Mouse (Mus musculus) midbrain, embryonic 15.5 days (tissue): ENCODE measurements around the gene Kdm5c. TPM values are rescaled to one million over a fixed set of nuclear protein-coding genes. Genes with fewer than 3 reads are reported as not detected.

ENCODE experiments used
- ATAC-seq: fragments of 200-750 bp; cut with Nextera tagmentation; replicated peaks from 2 replicates; pipeline ENCODE4 v1.8.0; 2017; ENCODE audit warnings: moderate TSS enrichment
- H3K27ac ChIP-seq: fragments of 300-500 bp; sonication (generic); 2 replicates; pipeline ENCODE4 v1.5.1; 2015; ENCODE audit warnings: mild to moderate bottlenecking, inconsistent platforms
- H3K27me3 ChIP-seq: fragments of 300-500 bp; sonication (generic); replicated peaks from 2 replicates; pipeline ENCODE4 v1.6.1; 2015; ENCODE audit warnings: inconsistent platforms
- H3K36me3 ChIP-seq: fragments of 300-500 bp; sonication (generic); replicated peaks from 2 replicates; pipeline ENCODE4 v1.6.1; 2015; ENCODE audit warnings: inconsistent platforms
- H3K4me1 ChIP-seq: fragments of 300-500 bp; sonication (generic); 2 replicates; pipeline ENCODE4 v1.6.1; 2015; ENCODE audit warnings: inconsistent platforms
- H3K4me2 ChIP-seq: fragments of 300-500 bp; sonication (generic); 2 replicates; pipeline ENCODE4 v1.6.1; 2015; ENCODE audit warnings: inconsistent platforms, mild to moderate bottlenecking, moderate library complexity
- H3K4me3 ChIP-seq: fragments of 300-500 bp; sonication (generic); 2 replicates; pipeline ENCODE4 v1.5.1; 2015; ENCODE audit warnings: mild to moderate bottlenecking, inconsistent platforms
- H3K9ac ChIP-seq: fragments of 300-500 bp; sonication (generic); 2 replicates; pipeline ENCODE4 v1.6.1; 2015; ENCODE audit warnings: mild to moderate bottlenecking, inconsistent platforms
- H3K9me3 ChIP-seq: fragments of 300-500 bp; sonication (generic); 2 replicates; pipeline ENCODE4 v1.6.1; 2016; ENCODE audit warnings: inconsistent platforms
- WGBS: fragments of 180-500 bp; shearing (Covaris S2); methylation state at CpG from one replicate; pipeline ENCODE4 v1.1.7; 2015; ENCODE audit warnings: mixed read lengths; 5-methylcytosine and 5-hydroxymethylcytosine counted together
- polyA plus RNA-seq: library from polyadenylated mRNA; unstranded; fragments of >200 nt; fragmentation: Nextera tagmentation; extraction: Ambion mirVana; gene quantifications from 2 replicates; pipeline ENCODE4 v1.2.1, GENCODE M21; 2015

Kdm5c gene
- polyA plus RNA-seq, 1 experiment from 2014 or later: 38.6 TPM

GRCm38 (mm10) chrX:152307942-152308341, 75.1 kb downstream of the Kdm5c start:
- H3K9ac ChIP-seq: no peak overlapping the region
- no peak for ATAC-seq
- H3K9me3 ChIP-seq: no peaks in the 10 kb centered on the region
- 59% methylated on average over 2 of the region's 2 CpGs for WGBS
- no peak overlapping the region for H3K4me3 ChIP-seq
- no peak overlapping the region for H3K4me2 ChIP-seq
- peaks cover 8% of the 10 kb centered on the region; the same call in 1 of the 2 replicates for H3K27me3 ChIP-seq
- H3K27ac ChIP-seq: no peak overlapping the region
- no peaks in the 10 kb centered on the region for H3K4me1 ChIP-seq
- no peaks in the 10 kb centered on the region for H3K36me3 ChIP-seq

GRCm38 (mm10) chrX:152320535-152320934, 87.7 kb downstream of the Kdm5c start:
- Histone ChIP-seq H3K27ac (no peak overlapping the region), H3K9ac (no peak overlapping the region), H3K4me1 (no peaks in the 10 kb centered on the region), H3K9me3 (no peaks in the 10 kb centered on the region), H3K27me3 (peaks cover 10% of the 10 kb centered on the region), H3K4me2 (no peak overlapping the region), H3K36me3 (no peaks in the 10 kb centered on the region), H3K4me3 (no peak overlapping the region)
- no peak for ATAC-seq
- 85% methylated on average over 4 of the region's 4 CpGs for WGBS

- Histone ChIP-seq H3K4me1 (peaks cover 7% of the 10 kb centered on the region; the same call in 1 of the 2 replicates), H3K27me3 (peaks cover 10% of the 10 kb centered on the region), H3K4me3 (no peak overlapping the region), H3K9me3 (no peaks in the 10 kb centered on the region), H3K27ac (no peak overlapping the region), H3K9ac (no peak overlapping the region), H3K36me3 (no peaks in the 10 kb centered on the region), H3K4me2 (no peak overlapping the region)
- no peak for ATAC-seq
- 46% methylated on average over 2 of the region's 2 CpGs for WGBS
Observed at GRCm38 (mm10) chrX:152322776-152323175, 90.0 kb downstream of the Kdm5c start.

- H3K4me2 ChIP-seq: no peak overlapping the region
- no peaks in the 10 kb centered on the region for H3K9me3 ChIP-seq
- H3K27me3 ChIP-seq: peaks cover 14% of the 10 kb centered on the region
- no peak overlapping the region for H3K27ac ChIP-seq
- H3K9ac ChIP-seq: no peak overlapping the region
- H3K4me3 ChIP-seq: no peak overlapping the region
- peaks cover 7% of the 10 kb centered on the region; the same call in 1 of the 2 replicates for H3K4me1 ChIP-seq
- 100% methylated on average over 1 of the region's 1 CpGs for whole genome bisulfite sequencing
- H3K36me3 ChIP-seq: no peaks in the 10 kb centered on the region
- ATAC-seq: no peak
Observed at GRCm38 (mm10) chrX:152323584-152323983, 90.8 kb downstream of the Kdm5c start.

Other genes with a start within 250 kb of the Kdm5c start
- gene Hsd17b10, start 231.2 kb upstream of the Kdm5c start, polyA plus RNA-seq: 95.6 and 105 TPM in 2 replicates
- 2.5 and 3.2 TPM in 2 replicates for gene Ribc1, start 216.7 kb upstream of the Kdm5c start, polyA plus RNA-seq
- gene Smc1a, start 216.6 kb upstream of the Kdm5c start, polyA plus RNA-seq: 79.5 and 79.7 TPM in 2 replicates
- 4.8 and 6.3 TPM in 2 replicates for gene Iqsec2, start 88.8 kb upstream of the Kdm5c start, polyA plus RNA-seq
- gene Kantr, start 94.5 kb downstream of the Kdm5c start, polyA plus RNA-seq: 33.3 and 38.9 TPM in 2 replicates
- 58.7 and 60.4 TPM in 2 replicates for gene Tspyl2, start 109.4 kb downstream of the Kdm5c start, polyA plus RNA-seq
- 11.1 and 13.6 TPM in 2 replicates for gene Gpr173, start 135.7 kb downstream of the Kdm5c start, polyA plus RNA-seq